Mouse (Mus musculus) Muller cell, postnatal 12 days (primary cell): Measurements from ENCODE around the gene Ppp1r14a.

Experiments
- DNase-seq: peaks from one replicate; pipeline ENCODE4 v3.0.0-alpha.2; 2015; ENCODE audit errors: inconsistent ontology term

Ppp1r14a gene

GRCm38 (mm10) chr7:29288942-29289638, at the start of gene Ppp1r14a:
Gene Ppp1r14a, plus strand, starts transcription at chr7:29289308.
- DNase-seq: peak; percentile 63

- DNase-seq: no peak
Observed at GRCm38 (mm10) chr7:29244732-29245416, 44.2 kb upstream of the Ppp1r14a start.

GRCm38 (mm10) chr7:29246015-29246414, 43.1 kb upstream of the Ppp1r14a start:
- DNase-seq: no peak

- no peak for DNase-seq
Observed at GRCm38 (mm10) chr7:29246619-29247313, 42.3 kb upstream of the Ppp1r14a start.

GRCm38 (mm10) chr7:29247314-29247700, 41.8 kb upstream of the Ppp1r14a start:
- peak; percentile 69 for DNase-seq

- peak; percentile 20 for DNase-seq
Observed at GRCm38 (mm10) chr7:29247706-29248105, 41.4 kb upstream of the Ppp1r14a start.

DNA sequence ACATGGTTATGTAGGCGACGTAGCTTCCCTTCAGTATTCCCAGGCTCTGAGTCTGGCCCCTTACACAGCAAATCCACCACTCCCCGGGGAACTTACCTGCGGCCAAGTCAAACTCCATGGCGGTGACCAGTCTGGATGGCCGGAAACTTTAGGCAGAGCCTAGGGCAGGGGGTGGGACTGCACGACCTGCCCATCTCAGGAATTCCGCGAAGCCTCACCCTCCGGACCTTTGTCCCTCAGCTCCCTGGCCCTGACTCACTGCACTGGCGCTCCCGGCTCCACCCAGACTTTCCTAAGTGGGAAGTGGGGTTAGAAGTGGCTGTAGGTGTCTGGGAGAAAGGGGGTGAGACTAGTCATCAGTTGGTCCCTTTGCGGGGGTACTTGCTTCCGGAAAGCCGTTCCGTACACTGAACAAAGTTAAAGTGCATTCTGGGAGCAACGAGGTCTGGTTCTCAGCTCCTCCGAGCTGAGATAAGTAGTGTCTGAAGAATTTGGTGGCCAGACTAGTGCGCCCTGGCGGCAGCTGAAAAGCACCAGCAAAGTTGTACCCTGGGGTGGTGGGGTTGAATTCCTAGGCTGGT, 40.8 kb upstream of the Ppp1r14a start, which contains the start of gene 2200002D01Rik:
TSS of gene 2200002D01Rik (minus strand) at position 206 of the 581 bp plus-strand sequence.
- DNase-seq: peak; percentile 79

GRCm38 (mm10) chr7:29251166-29251565, 37.9 kb upstream of the Ppp1r14a start:
- DNase-seq: no peak

DNA sequence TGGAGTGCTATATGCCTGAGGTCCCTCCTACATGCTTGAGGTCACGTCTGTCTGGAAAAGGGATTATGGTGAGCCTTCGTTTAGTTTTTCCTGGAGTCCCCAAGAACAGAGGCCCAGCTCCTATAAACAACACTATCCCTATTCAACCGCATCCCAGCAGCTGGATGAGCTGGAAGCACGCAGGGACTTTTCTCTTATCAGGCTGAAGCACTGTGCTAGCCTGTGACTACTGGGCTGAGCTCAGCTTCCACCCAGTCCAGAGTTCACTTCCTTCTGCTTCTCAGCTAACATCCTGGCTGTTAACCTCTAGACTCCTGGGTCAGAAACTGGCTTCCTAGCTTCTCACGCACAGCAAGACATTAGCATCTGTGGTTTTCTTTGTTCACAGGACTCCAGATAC, 35.3 kb upstream of the Ppp1r14a start:
- no peak for DNase-seq

- DNase-seq: no peak
Observed at GRCm38 (mm10) chr7:29255875-29256274, 33.2 kb upstream of the Ppp1r14a start.

DNA sequence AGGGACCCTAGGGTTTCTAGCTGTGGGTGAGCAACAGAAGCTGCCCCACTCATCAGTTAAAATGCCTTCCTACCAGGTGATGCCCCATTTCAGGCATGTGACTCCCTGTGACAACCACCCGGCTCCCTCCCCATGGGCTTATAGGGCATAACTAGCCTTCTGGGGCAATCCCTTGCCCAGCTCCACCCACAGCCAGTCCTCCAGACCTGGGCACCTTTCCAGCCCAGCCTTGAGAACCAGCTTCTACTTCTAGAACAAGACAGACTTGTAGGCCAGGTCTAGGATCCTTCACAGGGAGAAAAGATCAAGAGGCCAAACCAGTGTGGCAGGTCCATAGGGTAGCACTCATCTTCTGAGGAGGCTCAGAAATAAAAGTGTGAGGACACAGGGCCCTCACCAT, 31.7 kb upstream of the Ppp1r14a start:
- no peak for DNase-seq

DNA sequence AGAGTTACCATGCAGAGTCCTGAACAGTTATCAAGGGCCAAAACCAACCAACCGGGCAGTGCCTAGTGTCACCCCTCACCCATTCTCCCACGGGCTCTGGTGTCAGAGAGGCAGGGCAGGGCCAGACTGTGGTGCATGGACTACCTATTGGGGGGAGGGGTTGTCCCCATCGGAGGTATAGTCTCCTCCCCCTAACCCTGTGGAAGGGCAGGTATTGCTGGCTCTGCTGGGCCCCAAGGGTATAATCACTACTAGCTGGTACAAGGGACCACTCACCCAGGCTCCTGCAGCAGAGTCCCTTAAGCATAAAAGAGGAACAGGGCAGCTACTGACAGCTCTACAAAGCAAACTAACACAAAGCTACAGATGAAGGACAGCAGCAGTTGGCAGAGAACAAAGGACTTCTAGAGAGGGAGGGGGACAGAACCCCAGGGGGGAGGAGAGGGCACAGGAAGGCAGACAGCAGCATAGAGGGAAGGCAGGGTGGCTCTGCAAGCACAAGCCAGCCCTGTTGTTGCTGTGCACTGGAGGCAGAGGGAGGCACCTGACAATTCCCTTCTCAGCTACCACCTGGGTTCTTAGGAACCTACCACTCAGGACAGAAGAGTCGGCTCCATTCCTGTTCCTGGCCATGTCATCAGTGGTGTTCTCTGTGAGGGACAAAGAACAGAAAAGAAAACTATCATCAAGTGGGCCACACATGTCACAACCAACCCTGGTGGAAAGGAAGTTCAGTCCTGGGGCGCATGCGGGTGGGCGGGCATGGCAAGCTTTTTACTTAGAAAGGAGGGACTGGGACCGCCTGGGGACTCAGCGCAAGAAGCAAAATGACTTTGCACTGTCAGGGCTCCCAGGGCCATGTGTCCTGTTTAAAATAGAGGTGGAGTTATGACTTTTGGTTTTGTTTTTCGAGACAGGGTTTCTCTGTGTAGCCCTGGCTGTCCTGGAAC, 29.1 kb upstream of the Ppp1r14a start:
- DNase-seq: no peak

DNA sequence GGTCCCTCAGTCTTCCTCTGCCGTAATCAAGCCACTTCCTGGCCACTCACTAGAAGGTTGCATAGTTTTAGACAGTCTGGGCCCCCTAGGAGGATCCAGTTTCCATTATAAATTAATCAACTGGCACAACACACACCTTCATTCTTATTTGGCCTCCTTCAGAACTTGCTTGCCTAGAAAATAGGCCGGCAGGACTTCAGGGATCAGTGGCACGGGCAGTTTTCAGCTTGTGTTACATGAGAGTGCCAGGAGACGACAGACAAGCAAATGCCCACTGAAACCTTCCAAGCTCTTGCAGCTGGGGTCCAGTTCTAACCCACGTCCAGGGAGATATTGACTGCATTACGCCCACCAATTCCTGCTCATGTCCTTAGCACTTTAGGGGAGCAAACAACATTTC, 27.0 kb upstream of the Ppp1r14a start:
- DNase-seq: no peak

GRCm38 (mm10) chr7:29263831-29264230, 25.3 kb upstream of the Ppp1r14a start:
- DNase-seq: no peak

DNA sequence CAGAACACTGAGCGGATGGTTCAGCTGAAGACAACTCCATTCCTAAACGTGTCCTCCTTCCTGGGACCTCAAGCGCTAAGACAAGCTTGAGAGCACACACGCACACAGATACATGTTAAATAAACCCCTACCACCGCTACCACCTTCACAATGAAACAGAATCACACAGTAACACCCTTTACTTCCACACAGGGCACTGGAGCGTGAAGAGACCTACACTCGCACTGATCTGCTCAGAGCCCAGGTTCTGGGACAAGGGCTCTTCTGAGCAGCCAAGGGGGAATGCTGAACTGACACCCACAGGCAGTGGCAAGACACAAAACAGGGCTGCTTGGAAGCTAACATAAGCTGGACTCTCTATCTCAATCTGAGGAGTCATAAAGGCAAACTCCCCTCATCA, 23.5 kb upstream of the Ppp1r14a start:
- DNase-seq: no peak

DNA sequence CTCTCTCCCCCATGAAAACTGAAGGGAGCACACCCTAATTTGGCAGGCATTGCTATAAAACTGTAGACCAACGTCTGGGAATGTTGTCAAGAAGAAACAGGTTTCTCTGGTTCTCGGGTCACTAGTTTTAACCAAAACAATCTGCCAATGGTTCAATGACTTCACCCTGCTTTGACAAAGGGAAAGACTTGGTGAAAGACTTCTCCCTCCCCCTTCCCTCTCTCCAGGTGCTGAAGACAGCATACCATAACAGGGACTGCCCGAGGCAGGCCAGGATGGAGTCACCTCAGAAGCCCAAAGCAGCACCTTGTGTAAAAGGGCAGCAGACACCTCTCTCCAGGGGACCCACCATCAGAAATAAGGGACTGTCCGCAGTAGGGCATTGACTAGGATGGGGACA, 22.2 kb upstream of the Ppp1r14a start:
- no peak for DNase-seq

GRCm38 (mm10) chr7:29270445-29270844, 18.7 kb upstream of the Ppp1r14a start:
- DNase-seq: no peak

- DNase-seq: no peak
Observed at GRCm38 (mm10) chr7:29271687-29272465, 17.2 kb upstream of the Ppp1r14a start.

- no peak for DNase-seq
Observed at GRCm38 (mm10) chr7:29276715-29277114, 12.4 kb upstream of the Ppp1r14a start.

GRCm38 (mm10) chr7:29277510-29277909, 11.6 kb upstream of the Ppp1r14a start:
- no peak for DNase-seq
